In genomic region chr17:31658468-31659185, GRCm38 (mm10) we compare ENCODE assay signal across 8 mouse cellular contexts. TPM values are rescaled to one million over a fixed set of nuclear protein-coding genes. Genes with fewer than 3 reads are reported as not detected.
DNase-seq lines count a peak whose midpoint lies in the region; ATAC-seq lines count a peak whose summit lies in the region.

TSS of gene U2af1 (minus strand) at chr17:31658892.

- peak within 1 kb of the TSS; percentile 94 for H3K9ac ChIP-seq in hindbrain, embryonic 11.5 days (ENCODE audit: low read depth, low read length)

- ATAC-seq in hindbrain, embryonic 11.5 days (ENCODE audit: low FRiP score) = peak; percentile 99

- H3K27ac ChIP-seq in hindbrain, embryonic 11.5 days (ENCODE audit: low read depth, low read length) = peak within 1 kb of the TSS; percentile 82

- DNase-seq in Muller cell, postnatal 12 days (ENCODE audit: inconsistent ontology term) = peak; percentile 99
- peak; percentile 98 for DNase-seq in cerebellum, adult 9-11 months
- DNase-seq in frontal cortex, adult 2 months (ENCODE audit: extremely low spot score in 1 of 2, low spot score in 1 of 2) = peak; percentile 96 to 99
- peak; percentile 99 for DNase-seq in hindbrain, embryonic 11.5 days (ENCODE audit: low spot score)
- peak; percentile 98 to 99 for DNase-seq in layer of hippocampus, postnatal 10 days (ENCODE audit: low spot score in 2 of 2)
- peak; percentile 98 for DNase-seq in lung, postnatal 10 days
- peak; percentile 99 for DNase-seq in ovary, postnatal 36 days (ENCODE audit: low spot score)
- DNase-seq in thymus, postnatal 25 days = peak; percentile 98

- no peaks in the 10 kb centered on the region for H3K9me3 ChIP-seq in hindbrain, embryonic 11.5 days (ENCODE audit: control insufficient read depth, low read length)

- H3K4me2 ChIP-seq in hindbrain, embryonic 11.5 days (replicated peaks; ENCODE audit: low read depth, low read length) = peak within 1 kb of the TSS; percentile 78

- WGBS in hindbrain, embryonic 11.5 days = under 1% methylated on average over 67 of the region's 77 CpGs

- H3K27me3 ChIP-seq in hindbrain, embryonic 11.5 days (ENCODE audit: control insufficient read depth, insufficient read depth, low read length) = no peaks in the 10 kb centered on the region

- peaks cover 2% of the 10 kb centered on the region; the same call in 1 of the 2 replicates for H3K4me1 ChIP-seq in hindbrain, embryonic 11.5 days (replicated peaks; ENCODE audit: control insufficient read depth, insufficient read depth, low read length)

- H3K4me3 ChIP-seq in hindbrain, embryonic 11.5 days (ENCODE audit: low read depth, low read length) = peak within 1 kb of the TSS; percentile 99

- H3K36me3 ChIP-seq in hindbrain, embryonic 11.5 days (ENCODE audit: control insufficient read depth, insufficient read depth, low read length) = peaks cover 7% of the 10 kb centered on the region; the same call in 1 of the 2 replicates

RNA-seq across cellular contexts. Expression of gene U2af1, which starts in this region (rescaled TPM):
- polyA plus RNA-seq in frontal cortex, adult 2 months (2012; rRNA removed) = 159 and 172 TPM in 2 replicates
- 195 and 204 TPM in 2 replicates for polyA plus RNA-seq in hindbrain, embryonic 11.5 days (2014; fragmentation: Nextera tagmentation; extraction: Ambion mirVana)
- total RNA-seq in layer of hippocampus, postnatal 10 days (2021) = 100 to 1,000 TPM; 143 to 153 TPM

Comparison
In these comparisons a context has a peak if more than half of its experiments do, and no peak if none do; other contexts are left out.
1. Peak in every context shown above with its lines: DNase-seq, ATAC-seq, H3K4me3 ChIP-seq and H3K27ac ChIP-seq.